Mouse (Mus musculus): Measurements from ENCODE around the gene Agap1. TPM values are rescaled to one million over a fixed set of nuclear protein-coding genes. Genes with fewer than 3 reads are reported as not detected.

Gene Agap1
- total and polyA plus RNA-seq, 3 experiments = 0.01 TPM; not detected in 2

DNA sequence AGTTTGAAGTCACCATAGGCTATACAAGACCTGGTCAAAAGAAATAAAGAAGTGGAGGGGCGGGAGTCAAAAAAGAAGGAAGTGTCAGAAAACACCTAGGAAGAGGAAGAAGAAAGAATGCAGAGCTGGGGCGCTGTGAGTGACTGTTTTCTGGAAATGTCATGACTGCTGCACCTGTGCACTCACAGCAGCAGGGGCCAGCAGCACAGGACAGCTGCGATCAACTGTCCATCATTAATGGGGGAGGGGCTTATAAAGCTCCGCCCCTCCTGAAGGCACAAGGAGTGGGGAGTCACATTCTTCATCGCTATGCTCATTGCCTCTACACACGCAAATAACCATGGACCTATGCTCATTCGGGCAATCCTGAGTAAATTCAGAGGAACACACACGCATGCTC lies 46.6 kb upstream of the Agap1 start:
- H3K9me3 ChIP-seq (replicated peaks; ENCODE audit: insufficient read depth, low read length) = no peaks in the 10 kb centered on the region
- no peak for DNase-seq (ENCODE audit: low read depth, low spot score)
- no peaks in the 10 kb centered on the region for H3K79me2 ChIP-seq (ENCODE audit: control insufficient read depth, insufficient read depth, low read length, poor library complexity)
- H3K4me3 ChIP-seq (ENCODE audit: control insufficient read depth in 1 of 2, insufficient read depth in 1 of 2, low read depth in 2 of 2, low read length in 2 of 2) = no peak overlapping the region
- no peak overlapping the region for H3K9ac ChIP-seq (ENCODE audit: control insufficient read depth, low read depth, low read length, poor library complexity, severe bottlenecking)
- H3K27ac ChIP-seq (ENCODE audit: control insufficient read depth, low read depth, low read length) = no peak overlapping the region
- H3K27me3 ChIP-seq (ENCODE audit: control insufficient read depth in 1 of 2, insufficient read depth in 2 of 2, low read length in 2 of 2) = no peaks in the 10 kb centered on the region
- H3K4me1 ChIP-seq (ENCODE audit: control insufficient read depth in 1 of 2, insufficient read depth in 2 of 2, low read length in 2 of 2) = no peaks in the 10 kb centered on the region
- no peaks in the 10 kb centered on the region for H3K36me3 ChIP-seq (ENCODE audit: control insufficient read depth in 1 of 2, insufficient read depth in 2 of 2, low read length in 2 of 2)
- TF ChIP-seq SIN3A (IDR thresholded peaks at IDR 0.05; ENCODE audit: low read length) (no peak), JUND (IDR thresholded peaks at IDR 0.05; ENCODE audit: low read depth, low read length) (no peak), MAX (IDR thresholded peaks at IDR 0.05; ENCODE audit: low read length) (no peak), SMC3 (IDR thresholded peaks at IDR 0.05; ENCODE audit: low read depth, low read length) (no peak), TCF12 (IDR thresholded peaks at IDR 0.05; ENCODE audit: low read depth, low read length) (no peak)

DNA sequence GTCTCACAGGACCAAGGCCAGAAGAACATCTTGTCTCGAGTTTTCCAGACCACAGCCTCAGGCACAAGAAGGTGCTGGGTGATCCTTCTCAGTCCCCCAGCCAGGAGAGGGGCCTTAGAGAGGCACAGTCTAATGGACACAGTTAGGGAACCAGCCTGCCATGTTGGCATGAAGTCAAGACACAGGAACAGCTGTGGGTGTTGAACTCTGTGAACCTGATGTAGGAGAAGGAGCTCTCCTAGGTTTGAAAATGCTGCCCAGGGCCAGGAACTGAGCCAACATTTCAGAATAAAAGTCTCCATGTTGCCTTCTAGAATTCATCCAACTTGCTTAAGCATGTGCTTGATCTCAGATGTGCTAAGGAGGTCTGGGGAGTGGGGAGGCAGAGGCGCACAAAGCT lies 41.5 kb upstream of the Agap1 start:
- no peak for TF ChIP-seq EP300 (IDR thresholded peaks at IDR 0.05; ENCODE audit: low read depth in 1 of 2, low read length in 2 of 2)
- TF ChIP-seq USF1 (IDR thresholded peaks at IDR 0.05; ENCODE audit: low read depth, low read length) = no peak
- no peak for TF ChIP-seq MXI1 (IDR thresholded peaks at IDR 0.05; ENCODE audit: low read depth, low read length)
- no peak for TF ChIP-seq MYC (IDR thresholded peaks at IDR 0.05; ENCODE audit: low read depth, low read length)
- TF ChIP-seq NELFE (IDR thresholded peaks at IDR 0.05; ENCODE audit: low read depth, low read length) = no peak
- no peak for TF ChIP-seq ZNF384 (IDR thresholded peaks at IDR 0.05; ENCODE audit: low read depth, low read length)
- TF ChIP-seq POLR2AphosphoS2 (IDR thresholded peaks at IDR 0.05; ENCODE audit: low read length) = no peak
- TF ChIP-seq BHLHE40 (IDR thresholded peaks at IDR 0.05; ENCODE audit: borderline replicate concordance, low read depth, low read length) = no peak
- no peak for TF ChIP-seq KAT2A (conservative IDR thresholded peaks at IDR 0.05; ENCODE audit: low read depth, low read length)
- TF ChIP-seq CTCF (IDR thresholded peaks at IDR 0.05 in 2 of 3, conservative IDR thresholded peaks at IDR 0.05 in 1 of 3; ENCODE audit: control insufficient read depth in 1 of 3, insufficient read depth in 1 of 3, low read depth in 2 of 3, low read length in 3 of 3, poor library complexity in 1 of 3, severe bottlenecking in 1 of 3) = no peak
- no peak for TF ChIP-seq MYB (IDR thresholded peaks at IDR 0.05; ENCODE audit: low read depth, low read length)
- TF ChIP-seq RAD21 (IDR thresholded peaks at IDR 0.05; ENCODE audit: low read depth, low read length) = no peak
- TF ChIP-seq CHD2 (IDR thresholded peaks at IDR 0.05; ENCODE audit: low read length) = no peak
- no peak for TF ChIP-seq TCF12 (IDR thresholded peaks at IDR 0.05; ENCODE audit: low read depth, low read length)
- no peak for TF ChIP-seq MEF2A (IDR thresholded peaks at IDR 0.05; ENCODE audit: extremely low read depth, insufficient replicate concordance, low read depth, low read length, poor library complexity, severe bottlenecking)
- no peak for DNase-seq (ENCODE audit: low read depth, low spot score)
- no peaks in the 10 kb centered on the region for H3K27me3 ChIP-seq (ENCODE audit: control insufficient read depth in 1 of 2, insufficient read depth in 2 of 2, low read length in 2 of 2)
- no peaks in the 10 kb centered on the region for H3K9me3 ChIP-seq (replicated peaks; ENCODE audit: insufficient read depth, low read length)
- no peak overlapping the region for H3K27ac ChIP-seq (ENCODE audit: control insufficient read depth, low read depth, low read length)
- H3K4me1 ChIP-seq (ENCODE audit: control insufficient read depth in 1 of 2, insufficient read depth in 2 of 2, low read length in 2 of 2) = no peaks in the 10 kb centered on the region
- no peak overlapping the region for H3K9ac ChIP-seq (ENCODE audit: control insufficient read depth, low read depth, low read length, poor library complexity, severe bottlenecking)
- H3K79me2 ChIP-seq (ENCODE audit: control insufficient read depth, insufficient read depth, low read length, poor library complexity) = no peaks in the 10 kb centered on the region
- no peaks in the 10 kb centered on the region for H3K36me3 ChIP-seq (ENCODE audit: control insufficient read depth in 1 of 2, insufficient read depth in 2 of 2, low read length in 2 of 2)
- no peak overlapping the region for H3K4me3 ChIP-seq (ENCODE audit: control insufficient read depth in 1 of 2, insufficient read depth in 1 of 2, low read depth in 2 of 2, low read length in 2 of 2)

Data from MEL (cell line).